Mouse (Mus musculus) lung, adult 2 months (tissue): Measurements from ENCODE around the gene Tfip11. TPM values are rescaled to one million over a fixed set of nuclear protein-coding genes. Genes with fewer than 3 reads are reported as not detected.

Experiments
- DNase-seq: peaks from one replicate; pipeline ENCODE4 v3.0.0; 2022
- H3K4me1 ChIP-seq: fragments of 200-500 bp; 2 replicates; pipeline ENCODE4 v1.6.1; 2011; ENCODE audit warnings: low read length; ENCODE audit not compliant: control insufficient read depth, insufficient read depth
- H3K4me3 ChIP-seq: fragments of 200-500 bp; replicated peaks from 2 replicates; pipeline ENCODE3; 2011; ENCODE audit warnings: low read depth, mild to moderate bottlenecking, control low read depth, low read length; ENCODE audit errors: extremely low read depth
- CTCF ChIP-seq: fragments of 200-500 bp; IDR thresholded peaks from 2 replicates; pipeline ENCODE4 v1.5.1; 2011; ENCODE audit warnings: mild to moderate bottlenecking, low read length, control low read depth; ENCODE audit not compliant: insufficient read depth
- POLR2A ChIP-seq: fragments of 200-500 bp; IDR thresholded peaks from 2 replicates; pipeline ENCODE4 v1.6.1; 2011; ENCODE audit warnings: low read depth, mild to moderate bottlenecking, control low read depth, low read length, borderline replicate concordance; ENCODE audit errors: extremely low read depth
- WGBS: fragments of 180-500 bp; shearing (Covaris S2); methylation state at CpG from one replicate; pipeline ENCODE4 v1.1.7; 2018; 5-methylcytosine and 5-hydroxymethylcytosine counted together
- polyA plus RNA-seq: library from polyadenylated mRNA; depleted of rRNA; stranded (reverse); fragments of >200 nt; gene quantifications from 2 replicates; pipeline ENCODE4 v1.2.3, GENCODE M21; 2012; rRNA removed

Tfip11 gene
- 33.5 and 36.2 TPM in 2 replicates for polyA plus RNA-seq

DNA sequence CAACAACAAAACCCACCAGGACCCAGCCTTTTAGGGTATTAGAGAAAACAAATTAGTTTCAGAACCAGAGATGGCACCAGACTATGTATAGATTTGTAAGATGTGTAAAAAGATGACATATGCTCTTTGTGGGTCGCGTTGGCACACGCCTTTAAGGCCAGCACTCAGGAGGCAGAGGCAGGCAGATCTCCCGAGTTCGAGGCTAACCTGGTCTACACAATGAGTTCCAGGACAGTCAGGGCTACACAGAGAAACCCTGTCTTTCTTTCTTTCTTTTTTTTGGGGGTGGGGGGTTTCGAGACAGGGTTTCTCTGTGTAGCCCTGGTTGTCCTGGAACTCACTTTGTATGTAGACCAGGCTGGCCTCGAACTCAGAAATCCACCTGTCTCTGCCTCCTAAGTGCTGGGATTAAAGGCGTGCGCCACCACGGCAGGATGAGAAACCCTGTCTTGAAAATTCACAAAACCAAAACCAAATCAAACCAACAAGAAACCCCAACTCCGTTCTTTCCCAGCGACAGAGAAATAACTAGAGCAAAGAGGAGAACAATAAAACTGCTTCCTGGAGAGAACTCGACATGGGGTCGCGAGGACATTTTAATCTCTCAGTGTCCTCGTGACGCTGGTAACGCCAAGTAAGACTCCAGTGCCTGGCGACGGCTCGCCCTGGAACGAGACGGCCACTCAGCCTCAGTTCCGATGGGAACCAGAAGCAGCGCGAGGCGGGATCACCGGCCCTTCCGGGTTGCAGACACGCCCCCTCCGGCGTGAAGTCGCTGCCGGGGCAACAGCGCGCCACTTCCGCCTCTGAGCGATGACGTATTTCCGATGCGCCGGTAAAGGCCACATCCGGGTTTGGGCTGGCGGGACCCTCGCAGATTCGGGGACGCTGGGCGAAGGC, at the start of gene Tfip11:
Gene Tfip11, plus strand, starts transcription at position 813 of the 900 bp plus-strand sequence.
- TF ChIP-seq CTCF (no peak), POLR2A (peak; percentile 91; the same call in 1 of the 2 replicates)
- WGBS: 7% methylated on average over 48 of the region's 48 CpGs
- peaks cover 5% of the 10 kb centered on the region; the same call in 1 of the 2 replicates for H3K4me1 ChIP-seq
- H3K4me3 ChIP-seq: peak within 1 kb of the TSS; percentile 87
- peak; percentile 97 for DNase-seq

- DNase-seq: no peak
- no peak for TF ChIP-seq CTCF
- no peak for TF ChIP-seq POLR2A
- WGBS: 0% methylated on average over 24 of the region's 24 CpGs
- Histone ChIP-seq H3K4me1 (peaks cover 28% of the 10 kb centered on the region), H3K4me3 (peak overlapping the region; percentile 93)
These were observed 49.2 kb upstream of the Tfip11 start for GRCm38 (mm10) chr5:112276907-112277348.

DNA sequence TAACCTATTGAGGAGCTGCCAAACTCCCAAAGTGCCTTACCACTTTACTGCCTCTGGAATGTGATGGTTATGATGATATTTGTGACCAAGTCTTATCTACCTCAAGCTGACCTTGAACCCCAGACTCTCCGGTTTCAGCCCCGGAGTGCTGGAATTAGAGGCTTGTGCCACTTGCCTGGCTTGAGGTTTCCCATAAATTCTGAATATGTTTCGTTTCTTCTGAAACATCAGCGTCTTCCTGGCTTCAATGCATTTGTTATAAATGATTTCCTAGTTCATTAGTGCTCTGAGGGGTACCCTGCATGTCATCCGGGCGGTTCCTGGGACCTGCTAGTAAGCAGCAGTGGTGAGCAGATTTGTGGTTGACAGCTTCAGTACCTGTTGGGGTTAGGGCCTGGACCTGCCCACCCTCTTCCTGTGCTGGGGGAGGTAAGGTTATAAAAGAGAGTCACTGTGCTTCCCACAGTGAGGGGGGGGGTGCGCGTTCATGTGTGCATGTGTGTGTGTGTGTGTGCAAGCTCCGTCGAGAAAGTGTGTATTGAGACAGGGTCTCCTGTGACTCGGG, 48.2 kb upstream of the Tfip11 start:
- Histone ChIP-seq H3K4me1 (peaks cover 35% of the 10 kb centered on the region), H3K4me3 (peak overlapping the region; percentile 6)
- TF ChIP-seq POLR2A (no peak), CTCF (no peak)
- WGBS: 61% methylated on average over 11 of the region's 11 CpGs
- no peak for DNase-seq

DNA sequence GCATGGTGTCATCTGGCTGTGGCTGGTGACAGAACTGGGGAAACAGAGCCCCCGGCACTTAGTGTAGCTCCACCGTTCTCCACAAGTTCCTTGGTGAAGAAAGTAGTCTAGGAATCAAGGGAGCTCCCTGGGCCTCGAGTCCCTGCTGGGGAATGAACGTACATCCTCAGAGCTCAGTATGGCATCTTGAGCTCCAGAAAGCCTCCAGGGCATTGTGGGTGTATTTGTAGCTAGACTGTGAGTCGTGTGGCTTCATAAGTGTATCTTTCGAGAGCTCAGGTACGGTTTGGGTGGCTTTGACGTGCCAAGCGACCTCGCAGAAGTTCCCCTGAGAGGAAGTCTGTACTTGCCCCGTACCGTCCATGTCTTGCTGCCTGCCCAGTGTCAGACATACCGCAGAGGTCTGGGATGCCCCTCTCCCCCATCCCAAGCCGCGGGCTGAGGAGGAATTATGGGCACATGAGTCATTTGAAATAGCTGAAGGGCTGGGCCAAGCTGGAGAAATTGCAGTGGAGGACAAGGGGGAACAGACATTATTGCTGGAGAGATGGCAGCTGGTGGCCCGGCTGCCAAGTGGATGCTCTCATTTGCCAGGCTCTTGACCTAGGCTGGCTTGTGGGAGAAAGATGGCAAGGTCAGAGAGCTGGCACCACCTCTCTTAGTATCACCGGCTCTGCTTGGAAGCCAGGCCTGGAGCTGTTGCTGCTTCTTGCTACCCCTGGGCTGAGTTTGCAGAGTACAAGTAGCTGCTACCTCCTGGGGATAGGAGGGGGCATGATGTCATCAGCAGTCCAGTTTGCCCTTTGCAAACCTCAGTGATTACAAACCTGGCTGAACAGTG, 46.8 kb upstream of the Tfip11 start:
- TF ChIP-seq POLR2A (no peak), CTCF (no peak)
- DNase-seq: no peak
- 51% methylated on average over 17 of the region's 17 CpGs for WGBS
- Histone ChIP-seq H3K4me3 (no peak overlapping the region), H3K4me1 (peaks cover 47% of the 10 kb centered on the region)

DNA sequence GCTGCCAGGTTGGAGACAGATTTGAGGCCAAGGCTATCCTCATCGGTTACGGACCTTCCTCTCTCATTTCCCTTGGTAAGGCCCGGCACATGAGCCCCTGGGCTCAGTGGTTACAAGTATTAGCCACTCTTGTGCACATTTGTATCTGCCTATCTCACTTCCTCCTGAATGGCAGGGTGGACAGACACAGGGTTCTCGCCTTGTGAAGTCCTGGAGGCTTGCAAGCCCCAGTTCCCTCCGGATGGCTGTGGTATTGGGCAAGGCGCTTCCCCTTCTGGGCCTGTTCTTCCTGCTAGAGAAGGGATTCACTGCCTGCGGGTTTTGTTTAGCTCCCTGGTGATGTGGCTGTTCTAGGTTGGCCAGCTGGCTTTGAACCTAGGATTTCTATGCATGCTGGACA, 46.0 kb upstream of the Tfip11 start:
- Histone ChIP-seq H3K4me1 (peaks cover 54% of the 10 kb centered on the region), H3K4me3 (no peak overlapping the region)
- 47% methylated on average over 7 of the region's 7 CpGs for WGBS
- DNase-seq: no peak
- TF ChIP-seq CTCF: no peak
- TF ChIP-seq POLR2A: no peak

DNA sequence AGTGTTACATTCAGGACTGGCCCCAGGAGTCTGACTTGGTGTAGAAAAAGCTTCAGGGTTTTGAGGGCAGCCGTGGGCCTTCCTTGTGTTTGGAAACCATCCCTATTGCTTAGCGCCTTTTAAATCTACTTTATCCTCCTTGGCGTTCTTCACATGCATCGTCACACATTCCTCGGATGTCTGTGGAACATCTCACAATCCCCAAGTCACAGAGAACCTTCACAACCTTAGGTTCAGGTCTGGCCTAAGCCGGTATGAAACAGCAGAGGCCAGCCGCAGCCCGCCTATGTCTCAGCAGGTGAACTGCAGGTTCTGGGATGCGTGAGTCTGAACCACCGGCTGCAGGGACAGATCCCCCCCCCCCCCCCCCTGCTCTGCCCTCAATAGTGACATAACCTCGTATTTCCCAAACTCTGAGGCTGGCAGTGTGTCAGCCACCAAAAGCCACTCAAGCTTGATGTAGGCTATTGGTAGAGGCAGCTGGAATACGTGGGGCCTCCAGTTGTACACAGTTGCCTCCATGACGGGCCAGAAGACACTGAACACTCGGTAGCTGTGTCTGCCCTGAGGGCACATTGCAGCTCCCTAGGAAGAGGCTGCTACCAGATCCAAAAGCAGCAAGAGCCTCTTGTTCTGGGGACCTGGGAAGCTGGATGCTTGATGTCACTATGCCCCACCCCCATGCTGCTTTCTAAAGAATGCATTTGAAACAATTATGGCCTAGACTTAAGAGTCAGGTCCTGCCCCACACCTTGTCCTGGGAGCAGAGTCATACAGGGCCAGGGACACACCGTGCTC, 45.1 kb upstream of the Tfip11 start:
- 51% methylated on average over 15 of the region's 15 CpGs for WGBS
- Histone ChIP-seq H3K4me1 (peaks cover 55% of the 10 kb centered on the region), H3K4me3 (no peak overlapping the region)
- TF ChIP-seq POLR2A: no peak
- TF ChIP-seq CTCF: no peak
- no peak for DNase-seq

GRCm38 (mm10) chr5:112281676-112282075, 44.5 kb upstream of the Tfip11 start:
- WGBS: 50% methylated on average over 4 of the region's 4 CpGs
- peaks cover 59% of the 10 kb centered on the region for H3K4me1 ChIP-seq

DNA sequence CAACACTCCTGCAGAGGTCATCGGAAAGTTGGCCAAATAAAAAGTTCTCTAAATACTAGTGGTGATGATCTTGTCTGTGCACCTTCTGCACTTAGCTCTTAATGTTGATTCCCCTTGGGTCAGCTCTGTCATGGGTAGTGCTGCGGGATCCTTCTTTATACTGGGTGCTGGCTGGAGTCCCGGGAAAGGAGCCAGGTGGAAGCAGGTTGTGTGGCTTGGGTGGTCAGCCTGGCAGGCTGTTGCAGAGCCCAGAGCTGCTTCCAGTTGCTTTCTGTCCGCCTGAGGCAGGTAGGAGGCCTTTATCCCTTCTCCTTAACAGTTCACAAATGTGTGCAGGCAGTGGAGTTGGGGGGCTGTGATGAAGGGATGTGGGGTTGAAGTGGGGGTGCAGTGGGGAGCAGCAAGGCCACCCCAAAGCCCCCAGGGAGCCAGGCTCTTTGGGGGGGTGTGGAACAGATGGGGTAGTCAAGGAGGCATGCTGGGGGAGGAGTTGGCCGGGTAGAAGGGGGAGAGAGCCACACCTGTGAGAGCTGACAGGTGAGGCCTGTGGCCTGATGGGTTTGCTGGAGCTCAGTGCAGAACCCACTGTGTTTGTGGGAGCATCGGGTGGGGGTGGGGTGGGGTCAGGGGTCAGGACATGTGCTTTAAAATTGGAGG, 43.9 kb upstream of the Tfip11 start:
- no peak for DNase-seq
- H3K4me3 ChIP-seq: no peak overlapping the region
- H3K4me1 ChIP-seq: peaks cover 61% of the 10 kb centered on the region
- no peak for TF ChIP-seq CTCF
- no peak for TF ChIP-seq POLR2A
- WGBS: 38% methylated on average over 6 of the region's 6 CpGs

More at GRCm38 (mm10) chr5:112281676-112282075, 44.5 kb upstream of the Tfip11 start:
- TF ChIP-seq POLR2A: no peak
- no peak for TF ChIP-seq CTCF
- DNase-seq: no peak
- no peak overlapping the region for H3K4me3 ChIP-seq
